ENCODE assay signal across 12 mouse cellular contexts in the genomic region with DNA sequence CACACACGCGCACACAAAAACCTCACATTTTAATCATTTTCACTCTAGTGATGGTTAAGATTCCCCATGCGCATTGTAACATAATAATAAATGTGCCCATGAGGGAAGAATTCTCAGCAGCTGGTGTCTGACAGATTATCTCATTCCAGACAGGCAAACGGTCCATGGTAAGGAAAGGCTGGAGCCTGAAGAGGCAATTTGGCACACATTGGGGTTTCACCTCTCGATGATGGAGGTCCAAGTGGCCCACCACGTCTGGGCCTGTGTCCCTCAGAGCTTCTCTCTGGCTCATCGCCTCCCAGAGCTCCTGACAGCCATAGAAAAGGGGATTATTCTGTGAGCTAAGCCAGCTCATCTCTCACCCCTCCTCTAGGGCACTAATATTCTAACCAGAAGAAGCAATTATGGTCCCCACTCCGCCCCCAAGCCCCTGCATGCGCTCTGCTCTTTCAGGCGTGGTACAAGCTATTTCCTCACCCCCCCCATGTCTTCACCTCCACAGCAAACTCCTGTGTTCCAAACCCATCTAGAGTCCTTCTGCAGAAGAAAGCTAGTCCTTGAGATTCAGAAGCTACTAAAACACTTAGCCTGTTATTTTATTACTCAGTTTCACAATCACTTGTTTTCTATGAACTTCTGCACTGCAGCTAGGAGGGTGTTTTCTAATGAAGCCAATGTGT.
DNase-seq lines count a peak whose midpoint lies in the region; ATAC-seq lines count a peak whose summit lies in the region.
"Had no signal": no experiment of that assay in that cellular context is flagged by ENCODE, and none has a peak within 500 bp of the region (broad histone marks: within the 10 kb centered on the region; RNA-seq: fewer than 3 reads in every experiment).

No protein-coding gene starts in this region.

- peaks cover 16% of the 10 kb centered on the region for H3K4me1 ChIP-seq in embryonic facial prominence, embryonic 13.5 days
- H3K4me1 ChIP-seq in hindbrain, embryonic 13.5 days (replicated peaks) = peaks cover 24% of the 10 kb centered on the region
- H3K4me1 ChIP-seq in midbrain, embryonic 16.5 days (ENCODE audit: control insufficient read depth, insufficient read depth, low read length) = peaks cover 19% of the 10 kb centered on the region
- H3K4me1 ChIP-seq: lung, embryonic 15.5 days had no signal

- no peak overlapping the region; the same call in 1 of the 2 replicates for H3K4me2 ChIP-seq in embryonic facial prominence, embryonic 13.5 days
- peak overlapping the region; percentile 32 for H3K4me2 ChIP-seq in hindbrain, embryonic 13.5 days
- H3K4me2 ChIP-seq in midbrain, embryonic 16.5 days (ENCODE audit: low read length) = peak overlapping the region; percentile 37
- H3K4me2 ChIP-seq: limb, embryonic 13.5 days; lung, embryonic 15.5 days had no signal

- H3K9me3 ChIP-seq in embryonic facial prominence, embryonic 13.5 days = no peaks in the 10 kb centered on the region
- no peaks in the 10 kb centered on the region for H3K9me3 ChIP-seq in hindbrain, embryonic 13.5 days
- H3K9me3 ChIP-seq in midbrain, embryonic 16.5 days (replicated peaks; ENCODE audit: control insufficient read depth, low read length, poor library complexity, severe bottlenecking) = no peaks in the 10 kb centered on the region
- H3K9me3 ChIP-seq: limb, embryonic 13.5 days; lung, embryonic 15.5 days had no signal

- WGBS in embryonic facial prominence, embryonic 13.5 days = 41% methylated on average over 10 of the region's 10 CpGs
- WGBS in hindbrain, embryonic 13.5 days = 23% methylated on average over 10 of the region's 10 CpGs
- 9% methylated on average over 10 of the region's 10 CpGs for WGBS in midbrain, embryonic 16.5 days

- H3K9ac ChIP-seq in embryonic facial prominence, embryonic 13.5 days = no peak overlapping the region
- H3K9ac ChIP-seq in hindbrain, embryonic 13.5 days = peak overlapping the region; percentile 59
- peak overlapping the region; percentile 39 for H3K9ac ChIP-seq in midbrain, embryonic 16.5 days (ENCODE audit: low read depth, low read length)
- H3K9ac ChIP-seq: limb, embryonic 13.5 days; lung, embryonic 15.5 days had no signal

- H3K27ac ChIP-seq in embryonic facial prominence, embryonic 13.5 days = 0 out of 2 replicates have a peak overlapping the region, but pooled peaks have one; percentile 60
- H3K27ac ChIP-seq in hindbrain, embryonic 13.5 days = peak overlapping the region; percentile 92
- H3K27ac ChIP-seq in midbrain, embryonic 16.5 days (ENCODE audit: low read length) = peak overlapping the region; percentile 85
- H3K27ac ChIP-seq: lung, embryonic 15.5 days had no signal

- peak; percentile 36 for DNase-seq in embryo, embryonic 10.5 days (ENCODE audit: low spot score)
- DNase-seq in MN1 (ENCODE audit: low spot score) = no peak
- DNase-seq in kidney, adult 9 months = no peak
- DNase-seq in left cerebral cortex, adult 9 months (ENCODE audit: low spot score in 2 of 2) = no peak
- DNase-seq: heart, postnatal 36 days; kidney, postnatal 14 days had no signal

- H3K4me3 ChIP-seq in embryonic facial prominence, embryonic 13.5 days = no peak overlapping the region
- H3K4me3 ChIP-seq in hindbrain, embryonic 13.5 days = no peak overlapping the region
- H3K4me3 ChIP-seq in midbrain, embryonic 16.5 days (ENCODE audit: low read depth, low read length) = no peak overlapping the region
- H3K4me3 ChIP-seq: limb, embryonic 13.5 days; lung, embryonic 15.5 days; myocyte had no signal

- H3K36me3 ChIP-seq in embryonic facial prominence, embryonic 13.5 days = no peaks in the 10 kb centered on the region
- no peaks in the 10 kb centered on the region for H3K36me3 ChIP-seq in hindbrain, embryonic 13.5 days
- H3K36me3 ChIP-seq in midbrain, embryonic 16.5 days (ENCODE audit: control insufficient read depth, insufficient read depth, low read length) = no peaks in the 10 kb centered on the region
- H3K36me3 ChIP-seq: limb, embryonic 13.5 days; lung, embryonic 15.5 days had no signal

- no peaks in the 10 kb centered on the region for H3K27me3 ChIP-seq in embryonic facial prominence, embryonic 13.5 days
- no peaks in the 10 kb centered on the region for H3K27me3 ChIP-seq in hindbrain, embryonic 13.5 days
- no peaks in the 10 kb centered on the region for H3K27me3 ChIP-seq in midbrain, embryonic 16.5 days (ENCODE audit: control insufficient read depth, insufficient read depth, low read depth, low read length)
- H3K27me3 ChIP-seq: limb, embryonic 13.5 days; lung, embryonic 15.5 days had no signal

- ATAC-seq in embryonic facial prominence, embryonic 13.5 days (ENCODE audit: insufficient number of reproducible peaks, insufficient read depth, low FRiP score, low TSS enrichment, low read depth) = no peak
- peak; percentile 52 for ATAC-seq in hindbrain, embryonic 13.5 days (ENCODE audit: low FRiP score)
- ATAC-seq in midbrain, embryonic 16.5 days = peak; percentile 58
